Mouse (Mus musculus) G1E-ER4 (cell line): Measurements from ENCODE around the gene Ncl. TPM values are rescaled to one million over a fixed set of nuclear protein-coding genes. Genes with fewer than 3 reads are reported as not detected.

Experiments
- GATA1 ChIP-seq: IDR thresholded peaks from one replicate; pipeline ENCODE4 v1.8.0; 2012; ENCODE audit warnings: low read length, inconsistent platforms
- polyA plus RNA-seq: library from polyadenylated mRNA; stranded (reverse); fragments of >175 nt; gene quantifications from 2 replicates; pipeline ENCODE4 v1.2.3, GENCODE M21; 2012

Ncl gene
- polyA plus RNA-seq, 1 experiment: 2,966 TPM

DNA sequence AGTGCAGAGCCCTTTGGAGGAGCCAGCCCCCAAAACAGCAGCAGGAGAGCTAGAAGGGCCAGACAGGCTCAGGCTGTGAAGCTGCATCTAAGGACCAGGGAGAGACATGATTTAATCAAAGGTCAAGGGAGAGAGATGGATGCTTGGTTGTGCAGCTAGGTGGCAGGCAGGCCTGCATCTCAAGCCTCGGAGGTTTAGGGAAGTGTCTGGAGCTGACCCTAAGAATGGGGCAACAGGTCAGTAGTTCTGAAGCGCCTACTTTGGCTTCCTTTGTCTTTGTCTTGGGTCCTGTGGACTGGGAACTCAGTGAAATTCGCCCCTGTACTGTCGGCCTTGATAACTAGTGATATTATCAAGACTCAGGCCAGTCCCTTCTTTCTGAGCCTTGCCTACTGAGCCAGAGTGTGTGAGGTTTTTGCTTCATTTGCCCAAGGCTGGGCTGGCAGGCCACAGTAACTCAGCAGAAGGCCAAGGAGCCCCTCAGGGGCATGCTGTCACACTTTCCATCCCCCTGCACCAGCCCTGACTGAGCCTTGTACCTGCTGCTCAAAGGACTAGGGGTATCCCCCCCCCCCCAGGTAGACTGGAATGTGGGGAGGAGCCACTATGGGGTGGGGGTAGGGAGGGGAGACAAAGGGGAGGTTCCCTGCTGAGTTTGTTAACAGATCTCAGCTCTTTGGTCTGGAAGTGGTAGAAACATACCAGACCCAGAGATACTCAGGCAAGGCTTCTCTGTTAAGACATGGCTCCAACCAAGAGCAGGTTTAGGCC, 51.1 kb downstream of the Ncl start:
- no peak for TF ChIP-seq GATA1

DNA sequence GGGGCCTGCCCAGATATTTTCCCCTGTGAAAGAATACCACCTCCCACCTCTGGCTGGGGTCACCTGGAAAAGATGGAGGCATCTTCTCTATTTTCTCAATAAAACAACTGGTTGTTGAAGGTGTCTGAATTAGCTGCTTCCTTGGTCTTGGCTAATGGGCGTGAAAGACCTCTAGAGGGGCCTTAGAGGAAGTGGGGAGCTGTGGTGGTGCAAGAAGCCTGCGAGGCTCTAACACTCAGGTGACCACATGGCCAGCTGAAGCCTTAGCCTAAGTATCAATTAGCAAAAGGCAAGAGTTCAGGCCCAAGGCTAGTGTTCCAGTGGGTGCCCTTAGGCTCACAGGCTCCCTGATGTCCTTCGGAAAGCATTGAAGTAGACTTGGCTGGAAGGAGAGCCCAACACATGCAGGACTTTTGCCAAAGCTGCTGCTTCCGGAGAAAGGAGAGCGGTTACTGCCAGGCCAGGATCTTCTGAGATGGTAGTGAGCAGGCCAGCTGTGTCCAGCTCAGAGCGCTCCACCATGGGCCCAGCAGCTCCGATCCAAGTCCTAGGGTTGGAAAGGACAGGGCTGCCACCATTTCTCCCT, 51.9 kb downstream of the Ncl start:
- TF ChIP-seq GATA1: no peak

DNA sequence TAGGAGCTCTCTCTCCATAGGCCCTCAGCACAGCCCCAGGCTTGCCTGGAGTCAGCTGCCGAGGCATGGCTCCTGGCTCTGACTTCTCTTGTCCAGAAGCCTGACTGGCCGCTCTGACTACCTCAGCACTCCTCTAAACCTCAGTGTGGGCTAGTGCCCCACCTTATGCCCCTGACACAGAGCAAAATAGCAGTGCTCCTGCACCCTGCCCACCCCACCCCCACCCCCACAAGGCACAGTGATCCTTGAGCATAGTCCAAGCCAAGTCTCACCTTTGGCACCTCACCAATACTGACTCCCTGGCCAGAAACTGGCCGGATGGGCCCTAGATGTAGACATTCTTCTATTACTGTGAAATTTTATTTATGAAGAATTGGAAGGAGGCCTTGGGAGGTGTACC, 52.5 kb downstream of the Ncl start:
- TF ChIP-seq GATA1: no peak

DNA sequence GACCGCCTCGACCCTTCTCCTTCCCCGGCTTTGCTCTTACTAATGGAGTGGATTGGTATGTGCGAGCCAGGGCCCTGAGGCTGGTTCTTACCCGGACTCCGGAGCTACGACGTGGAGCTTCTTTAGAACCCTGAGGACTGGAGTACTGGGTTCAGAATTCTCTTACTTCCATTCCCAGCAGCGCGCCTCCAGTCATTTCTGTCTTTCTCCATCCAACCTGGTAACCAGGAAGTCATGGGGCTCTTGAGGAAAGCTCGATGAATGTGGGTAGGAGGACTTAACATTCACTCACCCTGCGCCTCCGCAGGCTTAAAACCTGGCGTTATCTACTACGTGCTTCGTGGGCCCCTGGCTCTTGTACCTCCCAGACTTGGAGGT, 55.3 kb downstream of the Ncl start:
- no peak for TF ChIP-seq GATA1

DNA sequence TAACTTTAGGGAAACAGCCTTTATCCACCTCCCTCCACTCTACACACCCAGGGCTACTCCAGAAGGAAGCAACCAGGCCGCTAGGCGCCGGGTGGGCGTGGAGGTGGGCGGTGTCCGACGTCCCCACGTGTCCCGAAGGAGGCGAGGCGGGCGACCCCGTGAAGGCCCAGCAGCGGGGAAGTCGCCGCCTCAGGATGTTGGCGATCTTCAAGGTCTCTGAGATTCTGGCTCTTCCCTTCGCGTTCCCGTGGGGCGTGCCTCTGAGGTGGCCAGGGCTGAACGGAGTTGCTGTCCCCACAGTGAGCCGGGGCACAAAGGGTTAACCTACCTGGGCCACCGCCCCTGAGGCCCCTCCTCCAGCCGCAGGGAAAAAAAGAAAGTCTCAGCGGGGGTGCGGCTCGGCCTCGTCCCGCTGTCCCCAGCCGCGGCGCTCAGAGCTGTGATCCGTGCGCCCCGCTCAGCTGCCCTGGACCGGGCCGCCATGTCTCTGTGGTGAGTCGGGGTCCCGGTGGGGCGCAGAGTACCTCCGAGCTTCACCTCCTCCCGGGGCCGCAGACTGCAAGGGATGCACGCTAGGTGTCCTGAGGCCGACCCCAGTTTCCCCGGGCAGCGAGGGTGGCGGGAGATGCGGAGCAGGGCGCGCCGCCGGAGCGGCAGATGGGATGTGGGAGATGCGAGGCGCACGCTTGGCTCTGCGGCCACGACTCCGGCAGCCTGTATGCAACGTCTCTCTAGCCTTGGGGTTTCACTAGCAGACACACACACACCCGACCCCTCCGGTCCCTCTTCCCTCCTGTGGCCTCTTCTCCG, 55.9 kb downstream of the Ncl start:
- TF ChIP-seq GATA1: no peak

DNA sequence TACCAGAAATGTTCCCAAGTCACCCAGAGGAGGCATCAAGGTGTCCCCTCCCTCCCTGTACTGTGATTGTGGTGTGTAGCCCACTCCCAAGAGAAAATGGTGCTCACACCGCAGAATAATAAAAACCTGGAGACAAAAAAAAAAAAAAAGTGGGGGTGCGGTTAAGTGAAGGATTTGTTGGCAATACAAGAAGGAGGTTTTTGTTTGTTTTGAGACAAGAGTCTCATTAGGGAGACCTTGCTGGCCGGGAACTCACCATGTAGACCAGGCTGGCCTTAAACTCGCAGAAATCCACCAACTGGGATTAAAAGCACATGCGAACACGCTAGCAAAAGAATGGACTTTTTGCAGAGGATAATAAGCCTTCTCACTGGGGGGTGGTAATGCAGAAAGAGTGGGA, 56.7 kb downstream of the Ncl start, which contains the start of gene B3gnt7:
B3gnt7 (plus strand) TSS at position 301 of the 400 bp plus-strand sequence.
- TF ChIP-seq GATA1: no peak

DNA sequence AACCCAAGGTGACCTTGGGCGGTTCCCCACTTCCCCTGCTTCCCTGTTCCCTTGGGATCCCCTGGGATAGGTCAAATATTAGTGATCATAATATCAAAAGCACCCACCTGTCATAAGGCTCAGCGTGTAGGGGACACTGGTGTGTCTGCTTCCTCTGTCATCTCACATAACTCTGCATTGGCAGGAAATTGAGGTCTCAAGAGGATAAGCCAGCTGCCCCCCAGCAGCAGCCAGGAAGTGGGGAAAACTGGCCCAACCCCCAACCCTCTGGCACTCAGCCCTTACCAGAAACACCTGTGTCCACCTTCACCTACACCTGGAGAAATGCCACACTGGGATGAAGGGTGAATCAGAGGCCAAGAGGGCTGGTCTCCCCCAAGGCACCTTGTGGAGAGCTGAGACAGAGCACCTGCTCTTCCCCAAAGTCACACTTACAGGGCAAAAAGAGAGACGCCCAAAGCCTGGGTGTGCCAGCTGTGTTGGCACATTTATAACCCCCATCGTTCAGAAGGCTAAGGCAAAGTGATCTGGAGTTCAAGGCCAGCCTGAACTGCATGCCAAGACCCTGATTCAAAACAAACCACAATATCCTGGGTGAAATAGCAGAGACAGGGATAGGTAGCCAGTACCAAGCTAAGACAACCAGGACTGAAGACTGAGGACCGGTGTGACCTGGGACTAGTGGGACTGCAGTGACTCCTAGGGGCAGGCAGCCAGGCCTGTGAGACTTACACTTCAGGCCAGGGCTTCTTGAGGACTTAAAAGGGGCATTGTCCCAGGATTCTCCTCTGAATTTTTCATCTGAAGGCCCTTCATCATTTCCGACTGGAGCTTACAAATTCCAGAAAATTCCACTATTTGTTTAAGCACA, 57.7 kb downstream of the Ncl start:
- TF ChIP-seq GATA1: no peak

DNA sequence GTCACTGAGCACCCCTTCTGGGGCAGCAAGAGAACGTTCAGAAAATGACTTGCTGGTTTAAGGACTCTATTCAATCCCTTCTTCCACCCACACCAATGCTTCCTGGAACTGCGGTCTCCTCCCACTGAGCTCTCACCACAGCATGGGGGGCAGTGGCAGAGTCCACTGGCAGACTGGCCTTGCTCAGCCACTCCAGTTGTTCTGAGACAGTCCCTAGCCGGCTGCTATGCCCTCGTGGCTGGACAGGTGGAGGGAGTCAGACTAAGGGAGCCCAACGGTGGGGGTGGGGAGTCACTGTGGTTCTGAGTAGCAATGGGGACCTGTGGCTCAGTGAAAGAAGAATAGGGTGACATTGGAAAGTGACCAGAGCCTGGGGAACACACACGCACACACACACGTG, 58.5 kb downstream of the Ncl start:
- TF ChIP-seq GATA1: no peak

DNA sequence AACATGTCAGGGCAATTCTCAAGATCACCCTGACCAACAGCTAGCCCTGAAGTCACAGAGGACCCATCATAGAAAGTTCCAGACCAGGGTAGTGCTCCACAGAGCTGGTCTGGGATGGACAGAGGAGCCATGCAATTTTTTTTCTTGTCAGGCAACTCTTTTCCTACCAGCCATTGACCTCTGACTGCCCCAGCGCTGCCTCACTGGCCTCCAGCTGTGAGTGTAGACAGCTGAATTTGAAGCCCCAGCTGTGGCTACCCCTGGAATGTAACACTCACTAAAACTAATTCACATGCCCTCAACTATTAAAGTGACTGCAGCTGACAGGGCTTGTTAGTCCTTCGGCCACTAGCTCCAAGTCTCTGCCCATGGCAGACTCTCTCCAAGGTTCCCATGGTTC, 59.1 kb downstream of the Ncl start:
- TF ChIP-seq GATA1: no peak

Other genes with a start within 250 kb of the Ncl start
- gene Htr2b, start 247.4 kb downstream of the Ncl start, polyA plus RNA-seq: not detected in 2 replicates
- gene Gm21972, start 225.8 kb downstream of the Ncl start, polyA plus RNA-seq: 8.6 and 12.9 TPM in 2 replicates
- gene Armc9, start 204.6 kb downstream of the Ncl start, polyA plus RNA-seq: 4.8 and 6.2 TPM in 2 replicates
- 1.4 and 1.5 TPM in 2 replicates for gene B3gnt7, start 56.6 kb downstream of the Ncl start, polyA plus RNA-seq
- not detected in 2 replicates for gene Nmur1, start 66.8 kb upstream of the Ncl start, polyA plus RNA-seq
- gene Tex44, start 66.9 kb upstream of the Ncl start, polyA plus RNA-seq: not detected in 2 replicates
- gene Ptma, start 167.3 kb upstream of the Ncl start, polyA plus RNA-seq: 11,652 and 16,306 TPM in 2 replicates
- 76.3 and 108 TPM in 2 replicates for gene Pde6d, start 223.2 kb upstream of the Ncl start, polyA plus RNA-seq
- 58.6 and 61.6 TPM in 2 replicates for gene Cops7b, start 223.5 kb upstream of the Ncl start, polyA plus RNA-seq